Mouse (Mus musculus): ENCODE measurements around the gene Tango6. TPM values are rescaled to one million over a fixed set of nuclear protein-coding genes. Genes with fewer than 3 reads are reported as not detected.

Gene Tango6
- total RNA-seq (2021), result 10 to 100 TPM; 10.5 to 10.8 TPM
- long read RNA-seq, experiment 1, full-length matches to known transcripts, result 5 of 9 reads
- long read RNA-seq, experiment 1, partial matches to known transcripts, result 3 of 9 reads
- long read RNA-seq, experiment 1, other reads (novel, unspliced or antisense), result 1 of 9 reads
- long read RNA-seq, experiment 2, full-length matches to known transcripts, result 5 of 12 reads
- long read RNA-seq, experiment 2, partial matches to known transcripts, result 4 of 12 reads
- long read RNA-seq, experiment 2, other reads (novel, unspliced or antisense), result 3 of 12 reads

- peak; percentile 92 for DNase-seq (ENCODE audit: low spot score)
These were observed at the start of gene Tango6 for GRCm38 (mm10) chr8:106682971-106683668. Gene Tango6, plus strand, starts transcription at chr8:106683068.

GRCm38 (mm10) chr8:106633361-106634158, 49.3 kb upstream of the Tango6 start:
- no peak for DNase-seq (ENCODE audit: low spot score)

GRCm38 (mm10) chr8:106635284-106635683, 47.6 kb upstream of the Tango6 start:
- no peak for DNase-seq (ENCODE audit: low spot score)

GRCm38 (mm10) chr8:106637446-106637845, 45.4 kb upstream of the Tango6 start:
- DNase-seq (ENCODE audit: low spot score), result no peak

GRCm38 (mm10) chr8:106638768-106639295, 44.0 kb upstream of the Tango6 start:
- no peak for DNase-seq (ENCODE audit: low spot score)

- DNase-seq (ENCODE audit: low spot score), result no peak
These were observed 42.7 kb upstream of the Tango6 start for GRCm38 (mm10) chr8:106640212-106640611.

- no peak for DNase-seq (ENCODE audit: low spot score)
These were observed 41.9 kb upstream of the Tango6 start for GRCm38 (mm10) chr8:106640921-106641320.

GRCm38 (mm10) chr8:106642172-106642571, 40.7 kb upstream of the Tango6 start:
- no peak for DNase-seq (ENCODE audit: low spot score)

GRCm38 (mm10) chr8:106643100-106643499, 39.8 kb upstream of the Tango6 start:
- DNase-seq (ENCODE audit: low spot score), result no peak

GRCm38 (mm10) chr8:106644957-106645356, 37.9 kb upstream of the Tango6 start:
- DNase-seq (ENCODE audit: low spot score), result no peak

- DNase-seq (ENCODE audit: low spot score), result no peak
These were observed 36.7 kb upstream of the Tango6 start for GRCm38 (mm10) chr8:106646153-106646552.

- no peak for DNase-seq (ENCODE audit: low spot score)
These were observed 36.1 kb upstream of the Tango6 start for GRCm38 (mm10) chr8:106646731-106647130.

GRCm38 (mm10) chr8:106647387-106647786, 35.5 kb upstream of the Tango6 start:
- DNase-seq (ENCODE audit: low spot score), result peak; percentile 78

GRCm38 (mm10) chr8:106648421-106648820, 34.4 kb upstream of the Tango6 start:
- DNase-seq (ENCODE audit: low spot score), result no peak

- no peak for DNase-seq (ENCODE audit: low spot score)
These were observed 30.9 kb upstream of the Tango6 start for GRCm38 (mm10) chr8:106651994-106652393.

- no peak for DNase-seq (ENCODE audit: low spot score)
These were observed 26.8 kb upstream of the Tango6 start for GRCm38 (mm10) chr8:106656046-106656445.

GRCm38 (mm10) chr8:106672786-106673185, 10.1 kb upstream of the Tango6 start:
- DNase-seq (ENCODE audit: low spot score), result no peak

GRCm38 (mm10) chr8:106674318-106674717, 8.6 kb upstream of the Tango6 start:
- DNase-seq (ENCODE audit: low spot score), result no peak

- no peak for DNase-seq (ENCODE audit: low spot score)
These were observed 8.0 kb upstream of the Tango6 start for GRCm38 (mm10) chr8:106674894-106675293.

GRCm38 (mm10) chr8:106684387-106684786, 1.5 kb downstream of the Tango6 start:
- DNase-seq (ENCODE audit: low spot score), result no peak

- peak; percentile 23 for DNase-seq (ENCODE audit: low spot score)
These were observed 4.6 kb downstream of the Tango6 start for GRCm38 (mm10) chr8:106687479-106687878.

- DNase-seq (ENCODE audit: low spot score), result peak; percentile 25
These were observed 14.9 kb downstream of the Tango6 start for GRCm38 (mm10) chr8:106697748-106698248.

Measured in gastrocnemius, adult 18-20 months (tissue).